Mouse (Mus musculus) naive thymus-derived CD4-positive, alpha-beta T cell, adult 2 months (primary cell): ENCODE results near the gene Gm853.

ENCODE experiments used
- DNase-seq: peaks from one replicate; pipeline ENCODE4 v3.0.0-alpha.2; 2011; ENCODE audit warnings: low read depth

The Gm853 gene

DNA sequence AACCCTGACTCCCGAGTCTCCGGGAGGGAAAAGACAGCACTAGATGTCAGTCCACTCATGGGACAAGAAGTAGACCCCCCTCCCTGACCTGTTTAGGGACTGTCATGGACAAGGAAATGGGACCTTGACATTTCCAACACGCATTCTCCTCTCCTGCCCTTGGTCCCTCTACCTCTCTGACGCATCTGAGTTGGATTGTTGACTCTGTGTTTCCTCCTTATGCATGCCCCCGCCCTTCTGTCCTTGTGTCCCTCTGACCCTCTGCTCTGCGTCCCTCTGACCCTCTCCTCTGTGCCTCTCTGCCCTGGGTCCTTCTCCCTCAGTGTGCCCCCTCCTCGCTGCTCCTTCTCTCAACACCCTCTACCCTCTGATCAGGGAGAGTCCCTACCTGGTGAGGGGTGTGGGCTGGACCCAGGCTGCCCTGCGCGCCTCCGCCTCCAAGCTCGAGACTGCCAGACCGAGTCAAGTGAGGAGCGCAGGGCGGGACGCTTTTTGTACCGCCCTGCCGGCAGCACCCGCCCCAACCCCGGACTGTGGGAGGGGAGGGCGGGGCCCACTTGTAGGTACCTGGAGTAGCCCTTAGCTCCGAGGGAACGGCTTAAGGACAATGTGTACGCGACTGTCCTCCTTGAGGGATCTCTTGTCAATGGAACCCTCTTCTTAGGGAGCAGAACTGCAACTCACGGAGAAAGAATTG, 47.7 kb downstream of the Gm853 start:
- DNase-seq, result no peak

DNA sequence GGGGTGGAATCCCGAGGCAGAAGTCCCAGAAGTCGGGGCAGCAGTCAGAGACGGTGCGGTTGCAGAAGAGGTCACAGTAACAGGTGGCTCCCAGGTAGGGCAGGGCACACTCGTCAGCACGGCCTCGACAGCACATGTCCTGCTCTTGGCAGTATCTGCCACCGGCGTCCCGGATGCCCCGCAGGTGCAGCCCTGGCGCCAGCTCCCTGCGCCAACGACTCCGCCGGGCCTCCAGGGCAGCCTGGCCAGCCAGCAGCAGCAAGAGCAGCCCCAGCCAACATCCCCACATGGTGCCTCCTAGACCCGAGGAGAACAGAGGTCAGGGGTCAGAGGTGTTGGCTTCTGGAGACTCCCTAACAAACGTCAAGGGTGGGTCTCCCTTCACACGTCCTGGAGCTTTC, 48.3 kb downstream of the Gm853 start:
- no peak for DNase-seq

- no peak for DNase-seq
Measured at GRCm38 (mm10) chr4:130173060-130173822, 49.0 kb downstream of the Gm853 start.

DNA sequence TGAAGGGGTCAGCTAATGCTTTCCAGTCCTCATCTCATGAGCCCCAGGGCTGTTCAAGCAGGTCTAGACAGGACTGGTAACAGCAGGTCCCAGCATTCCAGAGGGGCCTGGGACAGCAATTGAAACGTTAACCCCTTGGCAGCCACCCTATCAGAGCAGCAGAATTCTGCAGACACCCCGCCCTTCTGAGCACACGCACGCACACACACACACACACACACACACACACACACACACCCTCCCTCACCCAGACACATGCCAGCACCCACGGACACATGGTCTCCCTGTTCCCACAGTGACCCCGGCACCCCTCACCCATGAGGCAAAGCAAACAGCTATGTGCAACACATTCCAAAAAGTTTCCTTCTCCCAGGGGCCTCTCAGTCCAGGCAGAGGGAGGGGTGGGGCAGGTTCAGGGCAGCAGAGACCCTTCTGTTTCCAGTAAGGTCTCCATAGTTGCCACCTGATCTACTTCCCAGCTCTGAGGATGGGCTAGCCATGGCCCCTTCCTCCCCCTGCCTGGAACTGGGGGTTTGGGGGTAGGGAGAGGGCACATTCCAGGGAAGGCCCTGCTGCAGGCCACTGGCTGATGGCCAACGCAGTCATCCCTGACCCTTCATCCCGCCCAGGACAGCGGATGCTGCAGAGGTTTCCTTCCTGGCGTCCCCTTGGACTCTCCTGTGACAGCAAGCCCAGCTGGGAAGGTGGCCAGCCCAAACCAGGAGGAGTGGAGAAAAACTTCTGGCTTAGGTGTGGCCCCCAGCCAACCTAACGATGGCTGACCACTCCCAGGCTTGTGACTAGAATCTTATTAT, 50.0 kb downstream of the Gm853 start:
- DNase-seq, result no peak

- DNase-seq, result no peak
Measured at GRCm38 (mm10) chr4:130170362-130170761, 51.8 kb downstream of the Gm853 start.

DNA sequence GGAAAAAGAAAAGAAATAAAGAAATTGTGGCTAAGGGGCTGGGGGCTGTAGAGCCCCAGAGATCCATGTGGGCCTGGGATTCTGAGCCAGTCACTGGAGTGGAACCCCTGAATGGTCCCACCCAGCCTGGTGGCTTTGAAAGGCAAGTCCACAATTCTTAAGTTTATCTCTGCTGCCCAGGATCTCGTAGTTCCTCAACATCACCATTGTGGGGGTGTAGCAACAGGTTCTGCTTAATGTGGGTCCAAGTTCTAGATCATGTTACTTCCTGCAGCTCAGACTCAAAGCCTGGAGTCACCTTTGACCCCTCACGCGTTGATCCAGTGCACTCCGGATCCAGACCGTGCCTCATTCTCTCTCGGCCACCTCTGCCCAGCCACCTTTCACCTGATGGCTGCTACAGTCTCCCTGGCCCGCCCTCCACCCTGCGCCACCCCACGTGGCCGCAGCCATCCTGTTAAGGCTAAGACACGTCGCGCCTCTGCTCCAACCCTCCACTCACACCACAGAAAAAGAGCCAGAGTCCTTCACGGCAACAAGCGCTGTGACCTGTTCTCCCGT, 52.7 kb downstream of the Gm853 start:
- no peak for DNase-seq

DNA sequence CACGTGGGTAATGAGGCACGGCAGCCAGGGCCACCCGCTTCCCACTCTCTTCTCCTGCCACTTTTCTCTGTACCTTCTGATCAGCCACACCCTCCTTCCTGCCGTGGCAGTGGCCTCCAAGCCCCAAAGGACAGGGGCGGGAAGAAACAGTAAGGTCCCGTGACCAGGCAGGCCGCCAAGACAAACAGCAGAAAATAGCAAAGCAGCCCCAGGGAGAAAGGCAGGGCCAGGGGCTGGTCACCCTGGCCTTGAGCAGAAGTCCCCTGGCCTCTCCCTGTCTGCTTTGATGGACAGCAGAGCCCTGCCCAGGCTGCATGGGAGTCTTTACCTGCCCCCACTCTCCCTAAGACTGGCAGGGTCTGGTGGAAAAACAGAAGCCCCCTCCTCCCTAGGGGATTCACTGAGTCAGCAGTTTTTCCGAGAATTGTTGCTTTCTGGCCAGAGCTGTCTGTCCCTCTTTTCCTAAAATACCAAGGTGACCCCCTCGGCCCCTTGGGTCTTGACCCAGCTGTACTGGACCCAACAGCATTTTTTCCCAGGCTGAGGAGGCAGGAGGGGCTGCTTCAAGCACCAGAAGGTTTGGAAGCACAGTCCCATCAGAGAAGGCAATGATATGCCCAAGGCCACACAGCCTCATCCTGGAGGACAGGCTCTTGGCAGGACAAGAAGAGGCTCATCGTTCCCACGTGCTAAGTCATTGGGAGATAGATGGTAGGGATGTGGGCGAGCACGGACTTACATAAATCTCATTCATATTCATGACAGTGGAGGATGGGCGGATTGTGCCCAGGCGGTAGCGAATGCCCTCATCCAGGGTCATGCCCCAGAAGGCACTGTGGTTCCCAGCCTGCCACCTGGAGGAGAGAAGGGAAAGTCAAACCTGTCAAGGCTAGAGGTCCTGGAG, 53.7 kb downstream of the Gm853 start:
- no peak for DNase-seq

GRCm38 (mm10) chr4:130167814-130168213, 54.4 kb downstream of the Gm853 start:
- no peak for DNase-seq

DNA sequence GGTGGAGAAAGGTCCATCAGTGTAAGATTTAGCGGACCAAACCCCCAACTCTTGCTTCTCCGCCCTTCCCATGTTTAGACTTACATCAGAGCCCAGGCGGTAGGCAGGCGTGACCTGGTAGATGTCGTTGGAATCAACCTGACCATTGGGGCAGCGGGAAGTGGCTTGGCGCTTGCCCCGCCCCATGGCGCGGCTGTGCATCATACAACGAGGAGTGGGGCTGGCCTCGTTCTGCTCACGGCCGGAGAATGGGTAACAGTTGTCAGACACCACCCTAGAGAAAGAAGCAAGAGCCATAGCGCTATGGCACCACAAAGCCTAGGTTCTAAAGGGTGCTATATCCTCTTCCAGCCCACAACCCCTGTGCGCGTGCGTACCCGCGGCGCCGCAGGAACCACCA, 54.9 kb downstream of the Gm853 start:
- no peak for DNase-seq

DNA sequence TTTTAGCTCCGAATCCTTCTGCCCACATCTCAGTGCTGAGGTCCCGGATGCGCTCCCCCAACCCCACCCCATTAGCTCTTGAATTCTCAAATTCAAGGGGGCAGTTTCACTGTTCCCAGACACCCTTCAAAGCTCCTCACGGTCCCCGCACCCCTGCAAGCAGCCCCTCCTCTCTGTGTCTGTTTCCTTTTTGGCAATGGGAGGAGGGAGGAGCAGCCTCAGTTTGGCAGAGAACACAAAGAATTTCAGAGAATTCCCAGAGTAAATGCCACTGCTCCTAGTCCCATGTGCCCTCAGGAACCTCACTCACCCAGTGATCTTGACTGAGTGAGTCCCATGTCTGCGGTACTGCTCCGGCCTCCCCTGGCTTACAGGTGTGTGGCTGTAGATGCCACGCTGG, 55.6 kb downstream of the Gm853 start:
- DNase-seq, result no peak

- no peak for DNase-seq
Measured at GRCm38 (mm10) chr4:130166061-130166460, 56.1 kb downstream of the Gm853 start.

DNA sequence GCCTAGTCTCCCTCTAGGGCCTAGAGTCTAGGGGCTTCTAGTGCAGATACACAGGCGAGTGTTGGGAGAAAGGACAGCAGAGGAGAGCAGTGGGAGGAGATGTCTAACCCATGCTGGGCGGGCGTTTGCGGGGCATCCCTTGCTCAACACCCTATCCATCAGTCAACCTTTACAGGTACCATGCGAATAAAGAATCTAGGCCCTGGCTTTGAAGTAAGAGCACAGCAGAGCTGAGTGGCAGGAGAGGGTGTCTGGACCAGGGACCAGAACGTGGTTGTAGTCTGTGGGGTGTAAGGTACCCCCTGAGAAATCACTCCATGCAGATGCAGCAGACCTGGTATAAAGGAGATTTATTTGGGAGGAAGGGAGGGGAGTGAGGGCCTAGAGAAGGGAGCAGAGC, 58.1 kb downstream of the Gm853 start:
- DNase-seq, result no peak

DNA sequence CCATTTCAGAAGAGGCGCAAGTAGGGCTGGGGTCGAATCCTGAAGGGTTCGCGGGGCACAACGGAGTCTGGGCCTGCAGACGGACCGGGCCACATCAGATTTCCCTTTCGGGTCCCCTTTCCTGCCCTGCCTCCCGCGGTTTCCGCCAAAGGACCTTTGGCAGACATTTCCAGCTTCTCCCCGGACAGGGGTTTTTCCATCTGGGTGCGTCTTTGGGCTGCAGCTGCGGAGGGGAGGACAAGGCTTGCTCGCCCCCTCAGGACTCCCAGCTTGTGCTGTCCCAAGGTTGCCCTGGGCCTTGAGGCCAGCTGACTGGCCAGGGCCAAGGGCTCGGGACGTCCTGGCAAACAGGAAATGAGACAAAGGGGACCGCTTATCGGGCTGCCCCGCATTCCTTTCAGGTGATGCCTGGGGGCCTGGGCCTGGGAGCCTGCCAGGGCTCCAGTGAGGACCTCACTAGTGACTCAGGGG, 58.8 kb downstream of the Gm853 start:
- DNase-seq, result no peak

DNA sequence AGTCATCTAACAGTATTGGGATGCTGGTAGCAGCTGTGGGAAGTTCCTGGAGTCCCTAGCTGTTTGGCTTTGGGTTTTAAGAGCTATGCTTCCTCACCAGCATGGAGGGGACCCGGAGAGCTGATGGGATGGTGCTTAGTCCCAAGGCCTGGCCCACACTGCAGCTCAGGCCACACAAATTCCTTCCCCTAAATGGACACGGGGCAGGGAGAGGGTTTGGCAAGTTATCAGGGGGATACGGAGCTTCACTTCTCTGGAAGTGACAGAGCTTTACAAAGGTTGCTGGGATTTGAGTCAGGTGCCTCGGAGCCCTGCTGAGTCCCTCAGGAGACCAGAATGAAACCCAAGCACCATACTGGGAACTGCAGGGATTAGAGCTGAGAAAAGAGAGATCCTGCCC, 60.9 kb downstream of the Gm853 start:
- DNase-seq, result no peak
